In the genomic region with DNA sequence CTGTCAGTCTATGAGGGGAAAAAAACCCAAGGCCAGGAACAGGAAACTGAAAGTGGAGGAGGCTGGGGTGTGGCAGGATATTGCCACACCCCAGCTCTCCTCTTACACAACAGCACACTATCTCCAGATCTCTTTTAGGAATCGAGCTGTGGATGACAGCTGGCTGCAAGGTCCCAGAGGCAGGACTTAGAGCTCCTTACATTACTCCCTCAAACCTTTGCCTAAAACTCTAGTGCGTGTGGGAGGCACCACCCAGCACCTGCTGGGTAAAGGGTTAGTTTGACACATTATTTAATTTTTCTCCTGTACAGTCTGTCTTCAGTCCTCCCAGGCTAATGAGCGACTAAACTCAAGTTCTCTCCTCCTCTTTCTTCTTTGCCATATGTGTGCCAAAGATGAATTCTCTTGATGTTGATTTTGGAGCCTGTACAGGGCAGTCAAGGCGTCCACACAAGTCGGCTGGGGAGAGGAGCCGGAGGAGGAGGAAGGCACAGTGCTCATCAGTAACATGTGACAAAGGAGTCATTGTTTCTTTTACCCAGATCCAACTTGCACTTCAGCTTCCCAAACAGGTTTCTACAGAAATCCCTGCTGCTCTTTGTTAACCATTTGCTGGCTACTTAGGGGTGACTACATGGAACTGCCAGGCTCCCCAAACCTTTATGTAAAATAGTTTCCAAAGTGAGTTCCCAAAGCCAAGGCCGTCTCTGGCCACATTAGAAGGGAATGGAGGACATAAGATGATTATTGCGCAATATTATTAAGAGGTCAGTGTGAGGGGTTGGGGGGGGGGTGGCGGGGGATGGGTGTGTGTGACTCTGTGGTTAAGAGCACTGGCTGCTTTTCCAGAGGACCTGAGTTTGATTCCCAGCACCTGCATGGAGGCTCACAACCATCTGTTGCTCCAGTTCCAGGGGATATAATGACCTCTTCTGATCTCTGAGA, we compare ENCODE assay signal across 8 mouse cellular contexts. TPM values are rescaled to one million over a fixed set of nuclear protein-coding genes. Genes with fewer than 3 reads are reported as not detected.
DNase-seq lines count a peak whose midpoint lies in the region; ATAC-seq and TF ChIP-seq lines count a peak whose summit lies in the region.
"Had no signal": no experiment of that assay in that cellular context is flagged by ENCODE, and none has a peak within 500 bp of the region (broad histone marks: within the 10 kb centered on the region; RNA-seq: fewer than 3 reads in every experiment).

No protein-coding gene starts in this region.

- peak; percentile 42 to 58 for DNase-seq in urinary bladder, postnatal 36 days (ENCODE audit: low spot score in 2 of 2)
- DNase-seq in urinary bladder, postnatal 10 days (ENCODE audit: low spot score), result no peak
- peak; percentile 30 for DNase-seq in kidney, postnatal 10 days
- DNase-seq in midbrain, postnatal 0 days (ENCODE audit: low spot score), result no peak
- DNase-seq in left cerebral cortex, adult 18-20 months (ENCODE audit: low spot score in 2 of 2), result no peak

- no peak overlapping the region for H3K4me2 ChIP-seq in midbrain, postnatal 0 days (ENCODE audit: low read depth, low read length, poor library complexity, severe bottlenecking)

- TF ChIP-seq CTCF in midbrain, postnatal 0 days (IDR thresholded peaks at IDR 0.05), result no peak

- no peaks in the 10 kb centered on the region for H3K9me3 ChIP-seq in midbrain, postnatal 0 days (ENCODE audit: low read length)

- no peaks in the 10 kb centered on the region for H3K27me3 ChIP-seq in midbrain, postnatal 0 days (ENCODE audit: insufficient read depth, low read length)

- no peaks in the 10 kb centered on the region for H3K4me1 ChIP-seq in midbrain, postnatal 0 days (ENCODE audit: insufficient read depth, low read length)

- no peak overlapping the region for H3K9ac ChIP-seq in midbrain, postnatal 0 days (replicated peaks; ENCODE audit: low read length, poor library complexity, severe bottlenecking)

- ATAC-seq in erythroid progenitor cell, adult 5-6 weeks (replicated peaks; ENCODE audit: low FRiP score, poor library complexity, severe bottlenecking), result peak; percentile 68
- ATAC-seq in megakaryocyte progenitor cell, adult 5-6 weeks (replicated peaks; ENCODE audit: poor library complexity), result peak; percentile 67
- ATAC-seq in midbrain, postnatal 0 days (ENCODE audit: low FRiP score), result no peak

- no peak overlapping the region for H3K27ac ChIP-seq in midbrain, postnatal 0 days (ENCODE audit: low read depth, low read length)

- no peaks in the 10 kb centered on the region for H3K36me3 ChIP-seq in midbrain, postnatal 0 days (ENCODE audit: insufficient read depth, low read length)

- WGBS in midbrain, postnatal 0 days, result 67% methylated on average over 9 of the region's 9 CpGs

- H3K4me3 ChIP-seq in midbrain, postnatal 0 days (ENCODE audit: low read depth, low read length), result no peak overlapping the region

RNA-seq across cellular contexts. Expression of gene H2-T24, which starts 3.6 kb away (rescaled TPM):
- 84.3 and 115 TPM in 2 replicates for total RNA-seq in erythroid progenitor cell, adult 5-6 weeks (2015; ENCODE audit: low replicate concordance)
- total RNA-seq in erythroid progenitor cell, adult 5-6 weeks (2017; ENCODE audit: low replicate concordance), result 293 and 328 TPM in 2 replicates
- 2.5 and 2.7 TPM in 2 replicates for total RNA-seq in megakaryocyte progenitor cell, adult 5-6 weeks (2015)
- 12.6 and 13.0 TPM in 2 replicates for total RNA-seq in megakaryocyte progenitor cell, adult 5-6 weeks (2017)
- 0.16 and 1.7 TPM in 2 replicates for total RNA-seq in midbrain, postnatal 0 days (2014; rRNA removed)
- 5.3 and 7.2 TPM in 2 replicates for polyA plus RNA-seq in midbrain, postnatal 0 days (2015; fragmentation: Nextera tagmentation; extraction: Ambion mirVana)
- total RNA-seq in left cerebral cortex, adult 18-20 months (2021), result 1 to 10 TPM; 1.5 to 2.2 TPM

RNA-seq across cellular contexts. Expression of gene H2-T23, which starts 8.7 kb away (rescaled TPM):
- total RNA-seq in erythroid progenitor cell, adult 5-6 weeks (2015; ENCODE audit: low replicate concordance), result 109 and 146 TPM in 2 replicates
- total RNA-seq in erythroid progenitor cell, adult 5-6 weeks (2017; ENCODE audit: low replicate concordance), result 93.4 and 104 TPM in 2 replicates
- total RNA-seq in megakaryocyte progenitor cell, adult 5-6 weeks (2015), result 57.1 and 77.2 TPM in 2 replicates
- 65.6 and 67.5 TPM in 2 replicates for total RNA-seq in megakaryocyte progenitor cell, adult 5-6 weeks (2017)
- total RNA-seq in midbrain, postnatal 0 days (2014; rRNA removed), result 6.1 and 9.2 TPM in 2 replicates
- 6.4 and 7.3 TPM in 2 replicates for polyA plus RNA-seq in midbrain, postnatal 0 days (2015; fragmentation: Nextera tagmentation; extraction: Ambion mirVana)
- total RNA-seq in left cerebral cortex, adult 18-20 months (2021), result 10 to 100 TPM; 15.6 to 19.9 TPM

RNA-seq across cellular contexts. Expression of gene H2-T22, which starts 18.6 kb away (rescaled TPM):
- total RNA-seq in erythroid progenitor cell, adult 5-6 weeks (2015; ENCODE audit: low replicate concordance), result 19.1 and 19.7 TPM in 2 replicates
- 5.5 and 16.4 TPM in 2 replicates for total RNA-seq in erythroid progenitor cell, adult 5-6 weeks (2017; ENCODE audit: low replicate concordance)
- 31.2 and 31.9 TPM in 2 replicates for total RNA-seq in megakaryocyte progenitor cell, adult 5-6 weeks (2015)
- 37.9 and 39.7 TPM in 2 replicates for total RNA-seq in megakaryocyte progenitor cell, adult 5-6 weeks (2017)
- total RNA-seq in midbrain, postnatal 0 days (2014; rRNA removed), result 11.5 and 11.8 TPM in 2 replicates
- polyA plus RNA-seq in midbrain, postnatal 0 days (2015; fragmentation: Nextera tagmentation; extraction: Ambion mirVana), result 7.1 and 8.3 TPM in 2 replicates
- 10 to 100 TPM; 18.5 to 20.8 TPM for total RNA-seq in left cerebral cortex, adult 18-20 months (2021)

RNA-seq across cellular contexts. Expression of gene Gm6034, which starts 18.8 kb away (rescaled TPM):
- total RNA-seq in erythroid progenitor cell, adult 5-6 weeks (2015; ENCODE audit: low replicate concordance), result not detected in 2 replicates
- total RNA-seq in erythroid progenitor cell, adult 5-6 weeks (2017; ENCODE audit: low replicate concordance), result not detected in 2 replicates
- not detected in 2 replicates for total RNA-seq in megakaryocyte progenitor cell, adult 5-6 weeks (2015)
- total RNA-seq in megakaryocyte progenitor cell, adult 5-6 weeks (2017), result not detected in 2 replicates
- 0.16 TPM in 1 of 2 replicates, not detected in the other for total RNA-seq in midbrain, postnatal 0 days (2014; rRNA removed)
- not detected in 2 replicates for polyA plus RNA-seq in midbrain, postnatal 0 days (2015; fragmentation: Nextera tagmentation; extraction: Ambion mirVana)
- total RNA-seq in left cerebral cortex, adult 18-20 months (2021), result not detected
- polyA plus RNA-seq: heart, embryonic 14.5 days had no signal

RNA-seq across cellular contexts. Expression of gene Gm11127, which starts 34.2 kb away (rescaled TPM):
- total RNA-seq in erythroid progenitor cell, adult 5-6 weeks (2015; ENCODE audit: low replicate concordance), result not detected in 2 replicates
- 0.39 TPM in 1 of 2 replicates, not detected in the other for total RNA-seq in erythroid progenitor cell, adult 5-6 weeks (2017; ENCODE audit: low replicate concordance)
- total RNA-seq in megakaryocyte progenitor cell, adult 5-6 weeks (2015), result not detected in 2 replicates
- total RNA-seq in megakaryocyte progenitor cell, adult 5-6 weeks (2017), result not detected in 2 replicates
- 0.19 TPM in 1 of 2 replicates, not detected in the other for total RNA-seq in midbrain, postnatal 0 days (2014; rRNA removed)
- 0.12 TPM in 1 of 2 replicates, not detected in the other for polyA plus RNA-seq in midbrain, postnatal 0 days (2015; fragmentation: Nextera tagmentation; extraction: Ambion mirVana)
- 1 to 10 TPM; 1.4 TPM for total RNA-seq in left cerebral cortex, adult 18-20 months (2021)
- polyA plus RNA-seq: heart, embryonic 14.5 days had no signal

Comparison
In these comparisons a context has a peak if more than half of its experiments do, and no peak if none do; other contexts are left out.
1. DNase-seq: peak in urinary bladder, postnatal 36 days (2 of 2) and kidney, postnatal 10 days (single experiment); none in urinary bladder, postnatal 10 days (single experiment), midbrain, postnatal 0 days (single experiment) and left cerebral cortex, adult 18-20 months (0 of 2).
2. RNA of gene H2-T24, which starts 3.6 kb away (total RNA-seq): 84.3 to 328 TPM in erythroid progenitor cell, adult 5-6 weeks; 2.5 to 13.0 TPM in megakaryocyte progenitor cell, adult 5-6 weeks, 1.5 to 2.2 TPM in left cerebral cortex, adult 18-20 months and 0.16 to 1.7 TPM in midbrain, postnatal 0 days; every median in the first group is over 4 times any median in the second.